Mouse (Mus musculus): Measurements from ENCODE around the gene Casc3.

- TF ChIP-seq POLR2A (IDR thresholded peaks at IDR 0.05; ENCODE audit: insufficient read length, low read depth), result no peak
- TF ChIP-seq USF1 (IDR thresholded peaks at IDR 0.05; ENCODE audit: low read depth), result no peak
- no peak for TF ChIP-seq TCF3 (IDR thresholded peaks at IDR 0.05; ENCODE audit: insufficient read length, low read depth)
- no peak for TF ChIP-seq E2F4 (IDR thresholded peaks at IDR 0.05; ENCODE audit: insufficient read depth)
- TF ChIP-seq MYOG (IDR thresholded peaks at IDR 0.05; ENCODE audit: control insufficient read depth in 1 of 3, insufficient read depth in 1 of 3, insufficient read length in 2 of 3, low read depth in 2 of 3), result no peak
- TF ChIP-seq REST (IDR thresholded peaks at IDR 0.05; ENCODE audit: insufficient read depth, insufficient read length), result no peak
- TF ChIP-seq MAX (IDR thresholded peaks at IDR 0.05; ENCODE audit: low read depth), result no peak
- no peak for TF ChIP-seq TCF12 (IDR thresholded peaks at IDR 0.05; ENCODE audit: insufficient read depth, poor library complexity, severe bottlenecking)
- no peak for TF ChIP-seq SRF (IDR thresholded peaks at IDR 0.05; ENCODE audit: control insufficient read depth, insufficient read length, low read depth)
- TF ChIP-seq CEBPB (IDR thresholded peaks at IDR 0.05; ENCODE audit: insufficient read depth, poor library complexity, severe bottlenecking), result no peak
- TF ChIP-seq MYOD1 (IDR thresholded peaks at IDR 0.05; ENCODE audit: control insufficient read depth in 1 of 3, insufficient read length in 2 of 3, low read depth in 2 of 3), result no peak
- no peak for TF ChIP-seq POLR2AphosphoS2 (IDR thresholded peaks at IDR 0.05; ENCODE audit: insufficient read length, low read depth)
These were observed 6.8 kb upstream of the Casc3 start for GRCm38 (mm10) chr11:98797909-98798308.
